Mouse (Mus musculus): ENCODE results near the gene Srrm4.

Srrm4 gene

DNA sequence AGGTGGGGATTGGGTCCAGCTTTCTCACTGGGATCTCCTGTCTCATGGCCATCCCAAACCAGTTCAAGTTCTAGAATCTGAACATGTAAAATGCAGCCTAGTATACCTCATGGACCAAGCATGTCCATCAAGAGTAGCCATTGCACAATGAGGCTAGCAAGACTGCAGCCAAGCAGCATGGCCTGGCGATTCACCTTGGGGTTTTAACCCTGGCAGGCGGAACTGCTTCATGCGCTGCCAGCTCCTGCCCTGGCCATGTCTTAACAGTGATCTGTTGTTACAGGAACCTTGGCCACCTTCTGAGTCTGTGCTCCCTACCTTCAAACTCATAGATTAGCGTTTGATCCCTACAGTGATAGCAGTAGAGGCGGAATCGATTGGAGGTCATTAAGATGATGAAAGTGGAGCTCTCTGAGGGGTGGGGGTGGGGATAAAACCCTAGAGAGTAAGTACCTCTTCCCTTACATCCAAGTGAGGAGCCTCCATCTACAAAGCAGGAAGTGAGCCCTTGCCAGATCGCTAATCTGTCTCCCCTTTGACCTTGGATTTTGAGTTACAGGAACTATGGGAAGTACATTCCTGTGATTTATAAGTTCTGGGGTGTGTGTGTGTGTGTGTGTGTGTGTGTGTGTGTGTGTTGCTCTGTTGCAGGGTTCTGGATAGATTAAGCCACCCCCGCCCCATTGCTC lies 191.4 kb downstream of the Srrm4 start:
- no peak for DNase-seq

DNA sequence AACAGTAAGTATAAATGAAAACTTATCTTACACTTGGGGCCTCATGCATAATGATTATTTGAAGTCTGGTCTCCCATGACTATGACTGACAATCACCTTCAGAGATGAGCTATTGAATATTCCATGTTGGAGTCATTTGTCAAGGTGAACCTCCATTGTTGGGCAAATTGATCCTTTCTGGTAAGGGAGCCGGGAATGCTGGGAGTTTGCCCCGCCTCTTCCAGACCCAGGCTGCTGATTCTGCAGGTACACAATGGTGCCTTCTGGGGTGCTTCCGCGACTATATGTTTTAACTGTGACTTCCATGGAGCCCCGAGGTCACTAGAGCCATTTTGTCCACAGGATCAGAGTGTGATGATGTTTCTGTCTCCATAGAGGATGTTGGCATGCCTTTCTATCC lies 195.5 kb downstream of the Srrm4 start:
- DNase-seq, result no peak

GRCm38 (mm10) chr5:116392603-116393002 lies 199.0 kb downstream of the Srrm4 start:
- no peak for DNase-seq

DNA sequence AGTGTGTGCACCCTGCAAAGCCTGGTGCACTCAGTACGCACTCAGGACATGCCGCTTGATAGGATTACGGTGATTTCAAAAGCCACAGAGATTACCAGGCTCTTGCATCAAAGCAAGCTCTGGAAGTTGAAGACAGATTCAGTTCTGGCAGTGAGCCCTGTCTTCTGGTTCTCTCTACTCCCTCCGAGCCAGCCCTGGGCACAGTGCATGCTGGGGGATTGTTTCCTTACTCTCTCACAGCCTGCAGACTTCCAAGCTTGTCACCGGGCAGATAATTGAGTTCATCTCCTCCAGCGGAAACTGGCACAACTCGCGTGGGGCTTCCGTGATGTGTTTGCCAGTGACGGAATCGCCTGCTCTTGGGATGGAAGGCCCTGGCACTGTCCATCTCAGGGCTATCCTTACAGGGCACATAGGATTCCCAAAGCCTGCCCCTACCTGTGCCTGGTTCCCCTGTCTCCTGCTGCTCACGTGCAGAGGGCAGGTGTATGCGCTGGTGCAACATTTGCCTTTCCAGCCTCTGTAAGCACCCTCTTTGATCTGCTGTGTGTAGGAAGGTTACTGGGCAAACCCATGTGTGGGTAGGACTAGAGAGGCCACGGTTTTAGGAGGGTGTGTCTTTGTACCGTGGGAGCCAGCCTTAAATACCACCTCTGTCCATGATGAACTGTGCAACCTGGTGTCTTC lies 201.6 kb downstream of the Srrm4 start:
- no peak for DNase-seq

DNA sequence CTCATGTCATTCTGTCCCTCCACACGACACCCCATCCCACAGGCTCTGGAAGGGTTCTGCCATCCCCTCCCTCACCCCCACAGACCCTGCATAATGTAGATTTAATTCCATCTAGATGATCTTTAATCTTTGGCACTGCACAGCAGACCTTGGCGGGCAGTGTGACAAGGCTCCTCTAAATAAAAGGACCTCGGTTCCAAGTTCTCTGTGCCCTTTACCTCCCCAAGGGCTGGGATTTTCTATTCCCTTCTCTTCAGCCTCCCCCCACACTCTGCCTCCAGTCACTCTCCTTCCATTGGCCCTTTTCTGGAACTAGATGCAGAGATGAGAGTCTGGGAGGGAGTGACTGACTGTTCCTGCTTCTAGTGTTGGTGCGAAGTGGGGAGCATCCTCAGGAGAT lies 202.3 kb downstream of the Srrm4 start:
- DNase-seq, result no peak
